Comparison of ENCODE assay signal across 23 mouse cellular contexts in the genomic region with DNA sequence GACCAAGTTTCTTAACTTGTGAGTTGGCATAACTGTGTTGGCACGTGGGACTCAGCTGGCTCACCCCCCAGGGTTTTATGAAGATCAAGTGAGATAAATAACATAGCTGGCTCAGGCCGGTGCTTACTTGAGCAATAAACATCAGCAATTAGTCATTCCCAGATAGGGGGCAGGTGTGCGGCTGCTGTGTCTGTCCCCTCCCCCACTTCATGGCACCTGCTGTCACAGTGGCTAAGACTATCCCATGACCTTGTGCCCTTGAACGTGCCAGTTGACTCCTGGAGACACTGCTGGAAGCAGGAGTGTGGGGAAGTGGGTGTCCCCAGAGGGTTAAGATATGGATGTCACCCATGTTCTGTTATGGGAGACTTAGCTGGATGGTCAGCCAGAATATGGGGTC. TPM values are rescaled to one million over a fixed set of nuclear protein-coding genes. Genes with fewer than 3 reads are reported as not detected.
DNase-seq lines count a peak whose midpoint lies in the region; ATAC-seq and TF ChIP-seq lines count a peak whose summit lies in the region.
"Had no signal": no experiment of that assay in that cellular context is flagged by ENCODE, and none has a peak within 500 bp of the region (broad histone marks: within the 10 kb centered on the region; RNA-seq: fewer than 3 reads in every experiment).

No protein-coding gene starts in this region.

- no peak for TF ChIP-seq POLR2A in cerebellum, adult 2 months (IDR thresholded peaks at IDR 0.05; ENCODE audit: borderline replicate concordance, insufficient read depth, low read length)
- TF ChIP-seq POLR2A in cortical plate, adult 2 months (IDR thresholded peaks at IDR 0.05; ENCODE audit: extremely low read depth, insufficient read depth, low read length) = no peak

- H3K27me3 ChIP-seq in cerebellum, adult 2 months (ENCODE audit: control insufficient read depth, insufficient read depth, low read length) = no peaks in the 10 kb centered on the region
- H3K27me3 ChIP-seq in kidney, postnatal 0 days (ENCODE audit: insufficient read depth, low read length) = no peaks in the 10 kb centered on the region; the same call in 1 of the 2 replicates
- H3K27me3 ChIP-seq in neural tube, embryonic 15.5 days (replicated peaks) = no peaks in the 10 kb centered on the region
- H3K27me3 ChIP-seq: forebrain, embryonic 15.5 days had no signal

- no peak for DNase-seq in cerebellum, adult 2 months
- no peak for DNase-seq in cerebellum, postnatal 14 days
- DNase-seq in kidney, postnatal 0 days (ENCODE audit: low spot score) = no peak
- DNase-seq in kidney, postnatal 10 days = no peak
- DNase-seq in right cerebral cortex, postnatal 14 days = no peak
- DNase-seq: adrenal gland, adult 8-10 months; gastrocnemius, postnatal 14 days; heart, adult 18-20 months; heart, postnatal 14 days; kidney, adult 8-10 months; kidney, postnatal 25 days; layer of hippocampus, adult 9-11 months; left cerebral cortex, postnatal 4 days; lung, embryonic 14.5 days; retina, postnatal 1 day had no signal

- no peak overlapping the region for H3K4me2 ChIP-seq in kidney, postnatal 0 days (ENCODE audit: low read length)
- peak overlapping the region; percentile 11 for H3K4me2 ChIP-seq in neural tube, embryonic 15.5 days
- H3K4me2 ChIP-seq: forebrain, embryonic 15.5 days; heart, embryonic 13.5 days; limb, embryonic 15.5 days; lung, embryonic 14.5 days had no signal

- H3K4me3 ChIP-seq in cerebellum, adult 2 months (replicated peaks; ENCODE audit: insufficient read depth, low read depth, low read length) = peak overlapping the region; percentile 8
- no peak overlapping the region for H3K4me3 ChIP-seq in kidney, postnatal 0 days (replicated peaks; ENCODE audit: low read depth, low read length)
- H3K4me3 ChIP-seq in cortical plate, adult 2 months (ENCODE audit: insufficient read depth, low read length) = peak overlapping the region; percentile 95; the same call in 1 of the 2 replicates
- H3K4me3 ChIP-seq in neural tube, embryonic 15.5 days (replicated peaks) = no peak overlapping the region
- H3K4me3 ChIP-seq: forebrain, embryonic 15.5 days; heart, embryonic 13.5 days; limb, embryonic 15.5 days had no signal

- H3K36me3 ChIP-seq in kidney, postnatal 0 days (ENCODE audit: insufficient read depth, low read length) = 0 out of 2 replicates have a peak, but pooled peaks cover 1% of the 10 kb centered on the region
- H3K36me3 ChIP-seq in neural tube, embryonic 15.5 days = peaks cover 19% of the 10 kb centered on the region
- H3K36me3 ChIP-seq: G1E had no signal

- H3K9me3 ChIP-seq in kidney, postnatal 0 days (replicated peaks; ENCODE audit: low read length) = no peaks in the 10 kb centered on the region
- no peaks in the 10 kb centered on the region for H3K9me3 ChIP-seq in neural tube, embryonic 15.5 days (replicated peaks)
- H3K9me3 ChIP-seq: forebrain, embryonic 15.5 days; heart, embryonic 13.5 days; limb, embryonic 15.5 days had no signal

- H3K4me1 ChIP-seq in cerebellum, adult 2 months (ENCODE audit: control insufficient read depth, insufficient read depth, low read length) = peaks cover 51% of the 10 kb centered on the region
- H3K4me1 ChIP-seq in kidney, postnatal 0 days (replicated peaks; ENCODE audit: insufficient read depth, low read length) = 0 out of 2 replicates have a peak, but pooled peaks cover 5% of the 10 kb centered on the region
- H3K4me1 ChIP-seq in cortical plate, adult 2 months (ENCODE audit: control insufficient read depth, insufficient read depth, low read length) = peaks cover 4% of the 10 kb centered on the region; the same call in 1 of the 2 replicates
- H3K4me1 ChIP-seq in neural tube, embryonic 15.5 days = peaks cover 78% of the 10 kb centered on the region

- no peak for TF ChIP-seq CTCF in cerebellum, adult 2 months (IDR thresholded peaks at IDR 0.05; ENCODE audit: borderline replicate concordance, insufficient read depth, low read depth, low read length)
- 0 out of 2 replicates have a peak, but pooled peaks have one; percentile 11 for TF ChIP-seq CTCF in kidney, postnatal 0 days (IDR thresholded peaks at IDR 0.05; ENCODE audit: low read depth)
- no peak for TF ChIP-seq CTCF in cortical plate, adult 2 months (IDR thresholded peaks at IDR 0.05; ENCODE audit: extremely low read depth, insufficient read depth, low read length)

- H3K9ac ChIP-seq in kidney, postnatal 0 days (ENCODE audit: low read depth, low read length) = no peak overlapping the region
- no peak overlapping the region for H3K9ac ChIP-seq in neural tube, embryonic 15.5 days (replicated peaks)
- H3K9ac ChIP-seq: forebrain, embryonic 15.5 days; heart, embryonic 13.5 days; limb, embryonic 15.5 days; liver, embryonic 14.5 days; lung, embryonic 14.5 days had no signal

- H3K27ac ChIP-seq in cerebellum, adult 2 months (ENCODE audit: insufficient read depth, low read length) = no peak overlapping the region
- no peak overlapping the region for H3K27ac ChIP-seq in kidney, postnatal 0 days
- H3K27ac ChIP-seq in cortical plate, adult 2 months (ENCODE audit: insufficient read depth, low read length) = 0 out of 2 replicates have a peak overlapping the region, but pooled peaks have one; percentile 14
- peak overlapping the region; percentile 49 for H3K27ac ChIP-seq in neural tube, embryonic 15.5 days (replicated peaks)
- H3K27ac ChIP-seq: forebrain, embryonic 15.5 days; heart, embryonic 13.5 days; limb, embryonic 15.5 days; liver, embryonic 14.5 days had no signal

- 0 out of 2 replicates have a peak, but pooled peaks have one; percentile 41 for ATAC-seq in kidney, postnatal 0 days (replicated peaks; ENCODE audit: low FRiP score, low read depth)
- ATAC-seq in neural tube, embryonic 15.5 days (ENCODE audit: low FRiP score) = no peak
- ATAC-seq: forebrain, embryonic 15.5 days; midbrain, embryonic 16.5 days had no signal

- 21% methylated on average over 4 of the region's 4 CpGs for WGBS in cerebellum, adult 2 months
- 15% methylated on average over 4 of the region's 4 CpGs for WGBS in kidney, postnatal 0 days
- WGBS in neural tube, embryonic 15.5 days = 22% methylated on average over 4 of the region's 4 CpGs

RNA-seq across cellular contexts. Expression of a gene that starts 17.5 kb away (rescaled TPM):
- polyA plus RNA-seq in cerebellum, adult 2 months (2012; rRNA removed) = 567 and 588 TPM in 2 replicates
- 12.0 and 13.8 TPM in 2 replicates for polyA plus RNA-seq in kidney, postnatal 0 days (2015; fragmentation: Nextera tagmentation; extraction: Ambion mirVana)
- polyA plus RNA-seq in cortical plate, adult 2 months (2012; rRNA removed) = 1,426 and 1,489 TPM in 2 replicates
- polyA plus RNA-seq in neural tube, embryonic 15.5 days (2015; fragmentation: Nextera tagmentation; extraction: Ambion mirVana) = 296 and 363 TPM in 2 replicates

Comparison
In these comparisons a context has a peak if more than half of its experiments do, and no peak if none do; other contexts are left out.
1. H3K27ac ChIP-seq: peak in cortical plate, adult 2 months (single experiment) and neural tube, embryonic 15.5 days (single experiment); none in cerebellum, adult 2 months (single experiment) and kidney, postnatal 0 days (single experiment).
2. H3K4me3 ChIP-seq: peak in cerebellum, adult 2 months (single experiment) and cortical plate, adult 2 months (single experiment); none in kidney, postnatal 0 days (single experiment) and neural tube, embryonic 15.5 days (single experiment).
3. RNA of a gene that starts 17.5 kb away (polyA plus RNA-seq): 1,426 to 1,489 TPM in cortical plate, adult 2 months, 567 to 588 TPM in cerebellum, adult 2 months and 296 to 363 TPM in neural tube, embryonic 15.5 days; 12.0 to 13.8 TPM in kidney, postnatal 0 days; every median in the first group is over 10 times any median in the second.